Mouse (Mus musculus) cerebellum, adult 9-11 months (tissue): Measurements from ENCODE around the gene Syngr4.
"Not testable (repeated sequence)": the region's sequence is repeated elsewhere in the genome, so short reads cannot be mapped to it uniquely, and the experiment has no call there.

ENCODE experiments used
- DNase-seq: peaks from one replicate; pipeline ENCODE4 v3.0.0; 2022

The Syngr4 gene

GRCm38 (mm10) chr7:45915011-45915410 is 18.5 kb upstream of the Syngr4 start:
- no peak for DNase-seq

GRCm38 (mm10) chr7:45914067-45914466 is 17.6 kb upstream of the Syngr4 start:
- no peak for DNase-seq

- no peak for DNase-seq
These were observed 12.6 kb upstream of the Syngr4 start for GRCm38 (mm10) chr7:45909145-45909544.

GRCm38 (mm10) chr7:45908384-45908783 is 11.9 kb upstream of the Syngr4 start:
- no peak for DNase-seq

GRCm38 (mm10) chr7:45906622-45907021 is 10.1 kb upstream of the Syngr4 start:
- DNase-seq = no peak

- DNase-seq = no peak
These were observed 6.0 kb upstream of the Syngr4 start for GRCm38 (mm10) chr7:45902481-45903002.

- DNase-seq = no peak
These were observed 5.0 kb upstream of the Syngr4 start for GRCm38 (mm10) chr7:45901562-45901961.

- DNase-seq = not testable (repeated sequence)
These were observed 1.6 kb upstream of the Syngr4 start for GRCm38 (mm10) chr7:45898125-45898524.

- no peak for DNase-seq
These were observed 794 bp upstream of the Syngr4 start for GRCm38 (mm10) chr7:45897258-45897757.

- DNase-seq = peak; percentile 52
These were observed 490 bp downstream of the Syngr4 start for GRCm38 (mm10) chr7:45895931-45896516.

GRCm38 (mm10) chr7:45892651-45893050 is 3.9 kb downstream of the Syngr4 start:
- no peak for DNase-seq

GRCm38 (mm10) chr7:45887246-45887645 is 9.3 kb downstream of the Syngr4 start:
- no peak for DNase-seq

- no peak for DNase-seq
These were observed 15.5 kb downstream of the Syngr4 start for GRCm38 (mm10) chr7:45881011-45881410.

GRCm38 (mm10) chr7:45880531-45880930 is 16.0 kb downstream of the Syngr4 start:
- DNase-seq = no peak

- DNase-seq = not testable (repeated sequence)
These were observed 18.2 kb downstream of the Syngr4 start, which contains the start of gene Grin2d for GRCm38 (mm10) chr7:45878278-45878677. Gene Grin2d (minus strand): TSS chr7:45878378.

GRCm38 (mm10) chr7:45876895-45877294 is 19.6 kb downstream of the Syngr4 start:
- DNase-seq = no peak

GRCm38 (mm10) chr7:45873061-45873947 is 23.2 kb downstream of the Syngr4 start:
- DNase-seq = peak; percentile 68

- DNase-seq = peak; percentile 88
These were observed 23.9 kb downstream of the Syngr4 start, which contains the start of gene Kdelr1 for GRCm38 (mm10) chr7:45872624-45873023. Gene Kdelr1 (plus strand): TSS chr7:45872772.

- DNase-seq = peak; percentile 35
These were observed 26.0 kb downstream of the Syngr4 start for GRCm38 (mm10) chr7:45870282-45871058.

- DNase-seq = peak; percentile 42
These were observed 26.7 kb downstream of the Syngr4 start for GRCm38 (mm10) chr7:45869787-45870186.

GRCm38 (mm10) chr7:45869107-45869670 is 27.3 kb downstream of the Syngr4 start:
- DNase-seq = peak; percentile 19

- no peak for DNase-seq
These were observed 28.6 kb downstream of the Syngr4 start for GRCm38 (mm10) chr7:45867871-45868270.
